Mouse (Mus musculus): ENCODE measurements around the gene 4921524J17Rik.

DNA sequence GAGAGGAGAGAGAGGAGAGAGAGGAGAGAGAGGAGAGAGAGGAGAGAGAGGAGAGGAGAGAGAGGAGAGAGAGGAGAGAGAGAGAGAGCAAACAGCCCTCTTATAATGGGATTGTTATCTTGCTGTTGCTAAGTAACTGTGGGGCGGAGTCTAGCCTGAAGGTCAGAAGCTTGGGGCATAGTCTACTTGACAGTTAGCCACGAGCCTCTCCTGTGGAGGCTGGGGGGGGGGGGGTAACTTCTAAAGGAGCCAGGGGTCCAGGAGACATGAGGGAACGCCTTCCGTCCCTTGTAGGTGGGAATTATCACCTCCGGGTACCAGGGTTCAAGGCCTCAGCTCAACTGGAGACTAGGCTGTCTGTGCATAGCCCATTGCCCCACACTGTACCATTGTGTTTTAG, 3.1 kb upstream of the 4921524J17Rik start:
- TF ChIP-seq POLR2A (IDR thresholded peaks at IDR 0.05; ENCODE audit: borderline replicate concordance, low read depth, low read length) (no peak), CTCF (IDR thresholded peaks at IDR 0.05; ENCODE audit: low read depth, low read length) (no peak)
